In genomic region chr12:116896651-116897050, GRCm38 (mm10) we compare ENCODE assay signal across 15 mouse cellular contexts.
"Had no signal": no experiment of that assay in that cellular context is flagged by ENCODE, and none has a peak within 500 bp of the region (broad histone marks: within the 10 kb centered on the region; RNA-seq: fewer than 3 reads in every experiment).

No protein-coding gene starts in this region.

- DNase-seq: lung, adult 18-20 months; lung, embryonic 14.5 days; lung, postnatal 10 days; lung, postnatal 4 days; right cerebral cortex, postnatal 25 days; right cerebral cortex, postnatal 4 days; spleen, adult 18-20 months; thymus, adult 18-20 months; thymus, postnatal 14 days; thymus, postnatal 36 days had no signal

- H3K27me3 ChIP-seq: megakaryocyte, embryonic 14.5 days; midbrain, embryonic 13.5 days; midbrain, embryonic 15.5 days; neural tube, embryonic 12.5 days had no signal

- H3K4me2 ChIP-seq: lung, embryonic 14.5 days; midbrain, embryonic 11.5 days; midbrain, embryonic 13.5 days; midbrain, embryonic 15.5 days; neural tube, embryonic 12.5 days had no signal

- H3K4me3 ChIP-seq: megakaryocyte, embryonic 14.5 days; midbrain, embryonic 13.5 days; midbrain, embryonic 15.5 days; neural tube, embryonic 12.5 days had no signal

- H3K9ac ChIP-seq: lung, embryonic 14.5 days; midbrain, embryonic 13.5 days; midbrain, embryonic 15.5 days; neural tube, embryonic 12.5 days had no signal

- H3K4me1 ChIP-seq: megakaryocyte, embryonic 14.5 days; midbrain, embryonic 13.5 days; neural tube, embryonic 12.5 days had no signal

- H3K27ac ChIP-seq: midbrain, embryonic 13.5 days; midbrain, embryonic 15.5 days; neural tube, embryonic 12.5 days had no signal

- H3K9me3 ChIP-seq: midbrain, embryonic 15.5 days; neural tube, embryonic 12.5 days had no signal

- H3K36me3 ChIP-seq: midbrain, embryonic 13.5 days; midbrain, embryonic 15.5 days; neural tube, embryonic 12.5 days had no signal
